Mouse (Mus musculus) heart, embryonic 14.5 days (tissue): ENCODE measurements around the gene Rbm45. TPM values are rescaled to one million over a fixed set of nuclear protein-coding genes. Genes with fewer than 3 reads are reported as not detected.

Source experiments
- ATAC-seq: fragments of 200-750 bp; cut with Nextera tagmentation; 2 replicates; pipeline ENCODE4 v1.8.0; 2017; ENCODE audit warnings: low read depth, moderate TSS enrichment; ENCODE audit not compliant: insufficient number of reproducible peaks, insufficient read depth, low FRiP score
- H3K27ac ChIP-seq, 2 experiments: fragments of 200-500 bp in 1 of 2; fragments of 300-500 bp in 1 of 2; sonication (generic) in 1 of 2; replicated peaks in 1 of 2; 2 replicates each; pipeline ENCODE4 v1.5.1; 2012 to 2014; ENCODE audit warnings: low read depth in 2 of 2, low read length in 2 of 2, control low read depth in 1 of 2, mild to moderate bottlenecking in 1 of 2, mixed read lengths in 1 of 2; ENCODE audit not compliant: control insufficient read depth in 1 of 2, insufficient read depth in 1 of 2
- H3K27me3 ChIP-seq: fragments of 300-500 bp; sonication (generic); 2 replicates; pipeline ENCODE4 v1.6.1; 2014; ENCODE audit warnings: mild to moderate bottlenecking, low read length, control low read depth; ENCODE audit not compliant: control insufficient read depth, insufficient read depth
- H3K36me3 ChIP-seq: fragments of 300-500 bp; sonication (generic); 2 replicates; pipeline ENCODE4 v1.6.1; 2014; ENCODE audit warnings: mild to moderate bottlenecking, control low read depth, low read length, mixed read lengths; ENCODE audit not compliant: control insufficient read depth, insufficient read depth
- H3K4me1 ChIP-seq, 2 experiments: fragments of 200-500 bp in 1 of 2; fragments of 300-500 bp in 1 of 2; sonication (generic) in 1 of 2; 2 replicates each; pipeline ENCODE4 v1.6.1; 2012 to 2014; ENCODE audit warnings: low read length in 2 of 2, control low read depth in 1 of 2, mixed read lengths in 1 of 2; ENCODE audit not compliant: control insufficient read depth in 2 of 2, insufficient read depth in 2 of 2
- H3K4me2 ChIP-seq: fragments of 300-500 bp; sonication (generic); 2 replicates; pipeline ENCODE4 v1.6.1; 2014; ENCODE audit warnings: mild to moderate bottlenecking, low read length
- H3K4me3 ChIP-seq, 2 experiments: fragments of 200-500 bp in 1 of 2; fragments of 300-500 bp in 1 of 2; sonication (generic) in 1 of 2; 2 replicates each; pipeline ENCODE4 v1.5.1; 2012 to 2014; ENCODE audit warnings: low read length in 2 of 2, mild to moderate bottlenecking in 2 of 2, control low read depth in 1 of 2, low read depth in 1 of 2, moderate library complexity in 1 of 2; ENCODE audit not compliant: control insufficient read depth in 1 of 2, insufficient read depth in 1 of 2
- H3K9ac ChIP-seq: fragments of 300-500 bp; sonication (generic); 2 replicates; pipeline ENCODE4 v1.6.1; 2014; ENCODE audit warnings: mild to moderate bottlenecking, low read length
- H3K9me3 ChIP-seq: fragments of 300-500 bp; sonication (generic); 2 replicates; pipeline ENCODE4 v1.6.1; 2016; ENCODE audit warnings: low read length, control low read depth; ENCODE audit not compliant: control insufficient read depth
- WGBS: fragments of 180-500 bp; shearing (Covaris S2); extraction: QIAGEN DNeasy Blood & Tissue Kit; methylation state at CpG from one replicate; pipeline ENCODE4 v1.1.7; 2014; 5-methylcytosine and 5-hydroxymethylcytosine counted together
- polyA plus RNA-seq: library from polyadenylated mRNA; unstranded; fragments of >200 nt; fragmentation: Nextera tagmentation; extraction: Ambion mirVana; gene quantifications from 2 replicates; pipeline ENCODE4 v1.2.1, GENCODE M21; 2014

The Rbm45 gene
- polyA plus RNA-seq, 1 experiment from 2014 or later: 14.9 TPM

GRCm38 (mm10) chr2:76400178-76400577, 30.4 kb downstream of the Rbm45 start:
- Histone ChIP-seq H3K36me3 (no peaks in the 10 kb centered on the region), H3K9me3 (no peaks in the 10 kb centered on the region), H3K4me1 (no peaks in the 10 kb centered on the region), H3K27me3 (peaks cover 10% of the 10 kb centered on the region), H3K4me2 (no peak overlapping the region), H3K27ac (no peak overlapping the region), H3K9ac (no peak overlapping the region), H3K4me3 (no peak overlapping the region)
- no peak for ATAC-seq

GRCm38 (mm10) chr2:76405596-76406150, 35.9 kb downstream of the Rbm45 start:
- Histone ChIP-seq H3K4me1 (peaks cover 2 to 6% of the 10 kb centered on the region in 2 experiments; a peak in 3 of 4 replicates), H3K9me3 (no peaks in the 10 kb centered on the region), H3K4me2 (peak overlapping the region; percentile 78), H3K27ac (no peak overlapping the region), H3K4me3 (peak overlapping the region; percentile 71 to 82), H3K9ac (peak overlapping the region; percentile 79), H3K36me3 (no peaks in the 10 kb centered on the region), H3K27me3 (peaks cover 13% of the 10 kb centered on the region)
- 0 out of 2 replicates have a peak, but pooled peaks have one; percentile 22 for ATAC-seq
- 4% methylated on average over 15 of the region's 15 CpGs for WGBS

- peaks cover 2 to 6% of the 10 kb centered on the region in 2 experiments; a peak in 3 of 4 replicates for H3K4me1 ChIP-seq
- peak within 1 kb of the TSS; percentile 78 for H3K4me2 ChIP-seq
- WGBS: under 1% methylated on average over 87 of the region's 89 CpGs
- H3K4me3 ChIP-seq: peak within 1 kb of the TSS; percentile 71 to 82
- H3K9me3 ChIP-seq: no peaks in the 10 kb centered on the region
- 0 out of 4 replicates have a peak within 1 kb of the TSS, but pooled peaks of 1 of the 2 experiments have one; percentile 4 for H3K27ac ChIP-seq
- peak within 1 kb of the TSS; percentile 79 for H3K9ac ChIP-seq
- H3K36me3 ChIP-seq: no peaks in the 10 kb centered on the region
- H3K27me3 ChIP-seq: peaks cover 13% of the 10 kb centered on the region
- ATAC-seq: peak; percentile 85
Measured at GRCm38 (mm10) chr2:76406151-76406936, 36.6 kb downstream of the Rbm45 start, which contains the start of gene Osbpl6. TSS of gene Osbpl6 (plus strand) at chr2:76406508.

GRCm38 (mm10) chr2:76406937-76407441, 37.2 kb downstream of the Rbm45 start:
- peaks cover 2 to 6% of the 10 kb centered on the region in 2 experiments; a peak in 3 of 4 replicates for H3K4me1 ChIP-seq
- H3K9me3 ChIP-seq: no peaks in the 10 kb centered on the region
- peak overlapping the region; percentile 71 to 82 for H3K4me3 ChIP-seq
- peaks cover 13% of the 10 kb centered on the region for H3K27me3 ChIP-seq
- ATAC-seq: peak; percentile 40
- peak overlapping the region; percentile 78 for H3K4me2 ChIP-seq
- peak overlapping the region; percentile 79 for H3K9ac ChIP-seq
- whole genome bisulfite sequencing: under 1% methylated on average over 48 of the region's 49 CpGs
- H3K36me3 ChIP-seq: no peaks in the 10 kb centered on the region
- no peak overlapping the region for H3K27ac ChIP-seq

GRCm38 (mm10) chr2:76409526-76409925, 39.7 kb downstream of the Rbm45 start:
- H3K4me3 ChIP-seq: no peak overlapping the region
- no peak overlapping the region for H3K9ac ChIP-seq
- H3K36me3 ChIP-seq: no peaks in the 10 kb centered on the region
- H3K9me3 ChIP-seq: no peaks in the 10 kb centered on the region
- H3K27me3 ChIP-seq: peaks cover 8% of the 10 kb centered on the region; the same call in 1 of the 2 replicates
- no peak overlapping the region for H3K27ac ChIP-seq
- no peak overlapping the region for H3K4me2 ChIP-seq
- H3K4me1 ChIP-seq: peaks cover 2 to 6% of the 10 kb centered on the region in 2 experiments; a peak in 3 of 4 replicates
- WGBS: 76% methylated on average over 1 of the region's 1 CpGs
- ATAC-seq: no peak

- Histone ChIP-seq H3K4me2 (no peak overlapping the region), H3K27ac (no peak overlapping the region), H3K4me1 (peaks cover 2 to 6% of the 10 kb centered on the region in 2 experiments; a peak in 3 of 4 replicates), H3K4me3 (no peak overlapping the region), H3K36me3 (no peaks in the 10 kb centered on the region), H3K9me3 (no peaks in the 10 kb centered on the region), H3K9ac (no peak overlapping the region), H3K27me3 (peaks cover 4% of the 10 kb centered on the region; the same call in 1 of the 2 replicates)
- no peak for ATAC-seq
- 89% methylated on average over 2 of the region's 2 CpGs for WGBS
Measured at GRCm38 (mm10) chr2:76409986-76410385, 40.2 kb downstream of the Rbm45 start.

- Histone ChIP-seq H3K27me3 (0 out of 2 replicates have a peak, but pooled peaks cover 2% of the 10 kb centered on the region), H3K9me3 (no peaks in the 10 kb centered on the region), H3K4me1 (no peaks in the 10 kb centered on the region; a peak in 1 of 4 replicates), H3K9ac (no peak overlapping the region), H3K4me2 (no peak overlapping the region), H3K4me3 (no peak overlapping the region), H3K36me3 (no peaks in the 10 kb centered on the region), H3K27ac (no peak overlapping the region)
- no peak for ATAC-seq
- WGBS: 71% methylated on average over 2 of the region's 2 CpGs
Measured at GRCm38 (mm10) chr2:76412924-76413323, 43.1 kb downstream of the Rbm45 start.
